Mouse (Mus musculus) urinary bladder, postnatal 10 days (tissue): Measurements from ENCODE around the gene Pgap3.

ENCODE experiments used
- DNase-seq: peaks from one replicate; pipeline ENCODE4 v3.0.0; 2022; ENCODE audit warnings: low spot score

Gene Pgap3

DNA sequence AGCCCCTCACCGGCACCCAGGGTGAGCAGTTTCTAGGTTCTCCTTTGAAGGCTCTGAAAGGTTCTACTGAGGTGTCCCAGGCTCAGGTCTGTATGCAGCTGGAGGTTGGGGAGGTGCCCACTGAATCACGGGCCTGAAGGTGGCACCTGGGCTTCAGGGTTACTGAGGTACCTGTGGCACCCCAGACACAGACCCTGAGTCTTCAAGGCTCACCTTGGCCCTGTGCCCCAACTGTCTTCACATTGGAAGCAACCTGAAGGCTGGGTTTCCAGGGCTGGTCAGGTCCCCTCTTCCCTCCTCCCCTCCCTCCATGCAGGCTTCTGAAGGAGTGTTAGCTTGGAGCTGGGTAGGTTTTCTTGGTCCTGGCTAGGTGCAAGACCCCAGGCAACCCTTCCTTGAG, 18.6 kb downstream of the Pgap3 start:
- no peak for DNase-seq

DNA sequence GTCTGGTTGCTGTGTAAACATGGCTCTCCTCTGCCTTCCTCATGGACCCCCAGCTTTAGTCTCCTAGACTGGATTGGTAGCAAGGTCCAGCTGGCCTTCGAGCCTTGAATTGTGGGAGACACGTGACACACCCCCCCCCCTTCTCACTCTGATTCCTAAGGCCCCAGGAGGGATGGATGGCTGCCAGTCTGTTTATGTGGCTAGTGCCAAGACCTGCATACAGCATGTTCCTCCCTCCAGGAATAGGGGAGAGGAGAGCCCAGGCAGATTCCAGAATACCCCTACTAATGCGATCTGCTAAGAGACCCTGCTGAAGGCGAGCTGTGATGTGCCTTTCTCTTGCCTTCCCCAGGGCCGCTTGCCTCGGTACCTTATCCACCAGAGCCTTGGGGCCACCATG, 20.2 kb downstream of the Pgap3 start:
- no peak for DNase-seq

DNA sequence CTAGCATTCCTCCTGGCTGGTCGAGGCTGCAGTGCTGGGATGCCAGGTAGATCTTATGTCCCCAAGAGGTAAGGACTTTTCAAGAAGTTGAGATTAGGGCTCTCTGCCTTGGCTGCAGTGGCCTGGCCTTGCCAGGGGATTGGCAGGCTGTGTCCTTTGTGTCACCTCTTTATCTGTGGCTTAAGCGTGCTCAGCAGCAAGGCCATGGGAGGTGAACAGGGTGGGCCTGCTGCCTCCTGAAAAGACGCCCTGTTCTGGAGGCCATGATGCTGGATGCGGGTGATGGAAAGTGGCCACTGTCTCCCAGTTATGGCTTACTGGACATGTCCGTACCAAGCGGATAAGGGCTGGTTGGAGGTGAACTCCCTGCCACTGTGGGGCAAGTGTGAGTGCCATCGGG, 20.9 kb downstream of the Pgap3 start:
- DNase-seq, result no peak

DNA sequence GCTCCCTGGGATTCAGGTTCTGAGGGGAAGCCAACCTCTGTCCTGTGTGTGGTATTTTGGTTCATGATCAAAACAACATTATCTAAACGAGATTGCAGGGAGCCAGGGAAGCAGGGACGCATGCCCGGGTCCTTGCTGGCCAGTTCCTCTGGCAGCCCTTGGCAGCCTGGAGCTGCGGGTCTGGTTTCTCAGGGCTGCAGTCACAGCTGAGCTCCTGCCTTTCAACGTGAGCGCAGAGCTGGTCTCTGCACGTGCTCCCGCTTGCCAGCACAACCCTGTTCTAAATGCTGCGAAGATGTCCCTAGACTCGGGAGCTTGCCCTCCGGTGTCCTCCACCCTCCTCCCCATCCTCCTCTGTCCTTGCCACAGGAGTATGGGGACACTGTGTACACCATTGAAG, 22.5 kb downstream of the Pgap3 start:
- no peak for DNase-seq

DNA sequence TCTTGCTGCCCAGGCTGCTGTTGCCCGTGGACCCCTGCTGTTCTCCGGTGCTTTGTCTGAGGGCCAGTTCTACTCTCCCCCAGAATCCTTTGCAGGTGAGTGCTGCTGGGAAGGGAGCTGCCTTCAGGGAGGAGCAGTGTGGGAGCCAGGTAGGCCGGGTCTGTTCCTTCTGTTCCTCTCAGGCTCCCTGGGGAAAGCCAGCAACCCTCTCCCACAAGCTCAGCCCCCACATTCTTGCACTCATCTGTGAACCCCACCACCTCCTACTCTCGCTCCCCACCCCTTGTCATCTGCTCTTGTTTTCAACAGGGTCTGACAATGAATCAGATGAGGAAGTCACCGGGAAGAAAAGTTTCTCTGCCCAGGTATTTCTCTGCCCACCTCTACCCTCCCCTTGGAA, 23.5 kb downstream of the Pgap3 start:
- no peak for DNase-seq

DNA sequence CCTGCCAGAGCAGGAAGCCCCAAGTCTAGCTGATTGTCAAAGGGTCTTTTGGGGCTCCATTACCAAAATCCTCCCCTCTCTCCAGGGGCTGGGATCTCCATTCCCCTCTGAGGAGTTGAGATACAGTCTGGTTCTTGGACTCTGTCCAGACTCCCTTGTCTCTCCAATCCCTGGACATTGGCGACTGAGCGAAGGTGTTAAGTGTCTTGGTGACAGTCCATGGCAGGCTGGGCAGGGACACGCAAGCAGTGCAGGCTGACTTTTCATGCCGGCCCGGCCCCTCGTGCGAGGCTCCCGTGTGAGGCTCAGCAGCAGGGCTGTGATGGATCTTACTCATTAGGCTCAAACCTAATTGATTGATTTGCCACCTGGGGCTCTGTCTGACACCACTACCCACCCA, 26.0 kb downstream of the Pgap3 start:
- no peak for DNase-seq

DNA sequence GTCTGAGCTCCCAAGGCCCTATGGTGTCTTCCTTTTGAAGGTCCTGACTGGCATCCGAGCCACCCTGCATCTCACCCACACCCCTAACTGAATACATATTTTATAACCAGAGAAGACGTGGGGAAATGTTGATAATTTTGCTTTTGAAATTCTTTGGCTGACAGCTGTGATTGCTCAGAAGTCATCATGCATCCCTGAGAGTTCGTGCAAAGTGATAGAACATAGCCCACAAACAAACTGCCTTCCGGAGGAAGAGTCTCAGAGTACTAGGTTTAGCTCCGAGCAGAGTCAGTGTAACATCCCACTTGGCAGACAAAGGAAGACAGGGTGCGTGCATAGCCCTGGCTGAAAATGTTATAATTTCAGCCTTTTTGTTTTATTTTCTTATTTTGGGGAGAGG, 27.0 kb downstream of the Pgap3 start:
- no peak for DNase-seq

DNA sequence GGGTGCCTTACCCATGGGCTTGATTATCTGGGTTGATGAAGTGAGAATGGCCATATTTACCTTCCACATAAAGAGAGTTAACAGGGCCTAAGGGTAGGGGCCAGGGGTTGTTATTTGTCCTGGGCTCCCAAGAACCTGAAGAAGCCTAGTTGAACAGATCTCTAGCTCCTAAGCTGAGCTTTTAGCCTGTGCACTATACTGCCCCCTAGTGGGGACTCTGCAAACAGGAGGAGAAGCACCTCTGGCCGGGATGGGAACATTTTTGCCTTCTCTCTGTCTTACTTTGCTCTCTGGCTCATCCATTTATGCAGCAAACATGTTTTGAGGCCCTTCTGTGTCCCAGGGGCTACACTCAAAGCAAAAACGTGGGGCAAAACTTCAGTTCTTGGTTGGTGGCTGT, 27.9 kb downstream of the Pgap3 start:
- no peak for DNase-seq

DNA sequence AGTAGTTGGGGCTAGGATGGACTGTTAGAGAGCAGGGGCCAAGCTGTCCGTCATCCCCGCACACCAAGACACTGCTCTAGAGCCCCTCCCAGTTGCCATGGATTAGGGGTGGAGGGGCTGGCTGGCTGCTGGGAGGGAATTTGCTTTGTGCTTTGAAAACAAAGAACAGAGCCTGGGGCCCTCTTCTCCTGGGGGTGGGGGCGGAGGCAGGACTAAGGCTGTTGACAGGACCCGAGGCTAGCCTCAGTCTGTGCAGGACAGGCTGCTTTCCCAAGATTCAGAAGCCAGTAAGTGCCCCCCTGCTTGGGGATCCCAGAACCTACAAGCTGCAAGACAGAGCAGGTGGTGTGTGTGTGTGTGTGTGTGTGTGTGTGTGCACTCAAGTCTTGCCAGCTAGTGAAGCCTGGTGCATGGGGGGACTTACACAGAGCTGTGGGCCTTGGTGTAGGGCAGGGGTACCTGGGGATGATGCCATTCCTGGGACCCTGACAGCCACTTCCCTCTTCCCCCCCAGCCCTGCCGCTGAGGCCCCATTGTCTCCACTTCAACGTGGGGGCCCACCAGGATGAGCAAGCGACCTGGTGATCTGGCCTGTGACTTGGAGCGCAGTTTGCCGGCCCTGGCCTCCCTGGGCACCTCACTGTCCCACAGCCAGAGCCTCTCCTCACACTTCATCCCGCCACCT, 28.6 kb downstream of the Pgap3 start:
- DNase-seq, result no peak

DNA sequence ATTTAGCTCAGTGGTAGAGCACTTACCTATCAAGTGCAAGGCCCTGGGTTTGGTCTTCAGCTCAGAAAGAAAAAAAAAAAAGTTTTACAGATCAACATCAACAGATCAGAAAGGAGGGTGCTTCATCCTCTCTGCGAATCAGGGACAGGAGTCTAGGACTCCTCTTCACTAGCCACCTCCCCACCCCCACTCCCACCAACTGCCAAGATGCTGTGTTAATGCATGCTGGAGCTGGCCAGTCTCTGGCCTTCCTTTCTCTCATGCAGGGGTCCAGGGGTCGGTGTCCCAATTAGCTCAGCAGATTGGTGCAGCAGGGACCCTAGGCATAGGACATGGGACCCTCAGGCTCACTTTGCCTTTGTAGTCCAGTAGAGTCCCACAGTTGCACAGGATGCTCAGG, 29.7 kb downstream of the Pgap3 start:
- no peak for DNase-seq

DNA sequence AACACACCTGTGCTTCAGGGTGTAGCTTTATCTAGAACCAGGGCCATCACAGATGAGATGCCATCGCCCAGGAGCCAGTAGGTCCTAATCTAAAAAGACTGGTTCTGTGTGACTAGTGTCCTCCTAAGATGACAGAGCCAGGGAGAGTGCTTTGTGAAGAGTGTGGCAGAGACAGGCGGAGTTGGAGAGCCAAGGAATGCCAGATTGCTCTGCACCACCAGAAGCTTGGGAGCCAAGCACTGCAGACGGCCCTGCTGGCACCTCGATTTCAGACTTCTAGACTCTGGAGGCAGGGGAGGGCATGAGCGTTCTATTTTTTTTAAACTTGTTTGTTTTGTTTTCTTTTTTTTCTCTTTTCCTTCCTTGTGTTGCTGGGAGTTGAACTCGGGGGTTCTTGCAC, 31.0 kb downstream of the Pgap3 start:
- no peak for DNase-seq

DNA sequence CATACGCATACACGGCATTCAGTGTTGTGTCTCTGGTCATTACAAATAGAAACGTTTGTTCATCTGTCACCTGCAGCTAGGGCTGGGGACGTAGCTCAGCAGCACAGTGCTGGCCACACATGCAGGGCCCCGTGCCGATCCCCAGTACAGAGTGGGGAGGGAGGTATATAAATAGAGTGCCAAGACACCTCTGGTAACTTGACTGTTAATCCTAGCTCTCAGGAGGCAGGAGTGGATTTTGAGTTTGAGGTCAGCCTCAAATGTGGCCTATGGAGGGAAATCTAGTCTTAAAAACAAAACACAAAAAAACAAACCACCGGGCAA, 32.5 kb downstream of the Pgap3 start:
- no peak for DNase-seq

DNA sequence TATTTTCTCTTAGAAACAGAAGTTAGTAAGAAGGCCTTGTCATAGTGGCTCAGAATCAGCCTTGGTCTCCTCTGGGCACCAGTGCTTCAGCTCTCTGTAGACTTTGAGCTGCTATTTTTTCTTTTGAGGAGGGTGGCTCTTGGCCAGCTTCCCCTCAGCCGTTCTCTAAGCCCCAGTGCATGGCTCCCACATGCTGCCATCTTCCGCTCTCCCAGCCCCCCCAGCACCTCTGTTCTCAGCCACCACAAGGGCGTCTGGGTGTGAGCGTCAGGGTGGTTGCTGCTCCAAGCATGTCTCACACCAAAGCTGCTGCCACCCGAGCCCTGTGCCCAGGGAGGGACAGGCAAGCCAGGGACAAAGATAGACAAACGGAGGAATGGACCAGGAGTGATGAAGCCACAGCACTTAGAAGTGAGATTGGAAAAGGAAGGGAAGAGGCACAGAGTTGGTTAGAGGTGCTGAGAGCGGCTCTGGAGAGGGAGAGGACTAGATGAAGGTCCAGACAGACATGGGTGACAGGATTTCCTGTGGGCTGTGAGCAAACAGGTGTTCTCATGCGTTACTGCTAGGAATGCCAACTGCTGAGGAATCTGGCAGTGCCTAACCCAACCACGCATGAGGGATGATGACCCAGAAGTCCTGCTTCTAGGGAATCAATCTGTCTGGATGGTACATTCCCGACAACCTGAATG, 33.0 kb downstream of the Pgap3 start:
- DNase-seq, result no peak

DNA sequence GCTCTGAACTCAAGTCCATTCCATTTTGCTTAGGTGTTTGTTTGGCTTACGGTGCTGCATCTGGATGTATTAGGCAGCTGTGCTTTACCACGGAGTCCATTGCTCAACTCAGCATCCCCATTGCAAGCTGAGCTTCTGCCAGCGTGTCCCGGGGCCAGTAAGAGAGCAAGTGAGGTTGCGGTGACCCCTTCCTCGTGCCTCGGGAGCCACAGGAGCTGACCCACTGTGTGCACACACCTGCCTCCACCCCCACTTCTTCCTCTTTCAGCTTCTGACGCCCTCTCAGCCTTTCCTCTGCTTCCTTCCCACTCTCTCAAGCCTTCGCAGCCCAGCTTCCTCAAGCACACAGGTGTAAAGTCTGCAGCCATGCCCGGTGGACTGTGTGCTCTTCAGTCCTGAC, 34.0 kb downstream of the Pgap3 start:
- no peak for DNase-seq

DNA sequence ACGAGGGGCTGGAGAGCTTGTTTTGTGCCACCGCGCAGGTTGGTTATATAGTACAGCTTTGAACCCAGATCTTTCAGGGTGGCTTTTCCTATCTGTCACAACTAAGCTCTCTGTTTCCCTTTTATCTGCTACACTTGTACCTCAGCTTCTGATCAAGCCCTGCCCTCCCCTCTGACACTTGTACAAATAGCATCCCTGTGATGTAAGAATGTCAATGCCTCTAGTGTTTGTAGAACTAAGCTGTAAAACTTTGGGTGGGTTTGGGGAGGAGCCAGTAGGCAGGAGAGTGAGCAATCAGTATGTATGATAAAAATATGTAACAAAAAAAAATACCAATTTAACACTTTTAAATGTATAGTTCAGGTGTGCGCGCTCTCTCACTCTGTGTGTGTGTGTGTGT, 35.9 kb downstream of the Pgap3 start:
- DNase-seq, result no peak

DNA sequence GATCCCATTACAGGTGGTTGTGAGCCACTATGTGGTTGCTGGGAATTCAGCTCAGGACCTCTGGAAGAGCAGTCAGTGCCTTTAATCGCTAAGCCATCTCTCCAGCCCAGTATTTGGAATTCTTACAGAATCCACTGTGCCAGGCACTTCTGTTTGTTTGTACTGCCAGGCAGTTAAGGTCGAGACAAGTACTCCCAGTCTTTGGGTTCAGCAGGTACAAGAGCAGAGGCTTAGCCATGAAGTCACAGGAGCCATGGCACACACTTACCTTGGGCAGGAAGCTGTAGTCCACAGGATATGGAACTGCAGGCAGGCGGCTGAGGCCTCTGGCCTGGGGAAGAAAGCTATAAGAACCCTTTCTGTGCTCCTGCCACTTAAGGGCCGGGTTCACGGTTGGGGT, 36.5 kb downstream of the Pgap3 start:
- DNase-seq, result no peak

DNA sequence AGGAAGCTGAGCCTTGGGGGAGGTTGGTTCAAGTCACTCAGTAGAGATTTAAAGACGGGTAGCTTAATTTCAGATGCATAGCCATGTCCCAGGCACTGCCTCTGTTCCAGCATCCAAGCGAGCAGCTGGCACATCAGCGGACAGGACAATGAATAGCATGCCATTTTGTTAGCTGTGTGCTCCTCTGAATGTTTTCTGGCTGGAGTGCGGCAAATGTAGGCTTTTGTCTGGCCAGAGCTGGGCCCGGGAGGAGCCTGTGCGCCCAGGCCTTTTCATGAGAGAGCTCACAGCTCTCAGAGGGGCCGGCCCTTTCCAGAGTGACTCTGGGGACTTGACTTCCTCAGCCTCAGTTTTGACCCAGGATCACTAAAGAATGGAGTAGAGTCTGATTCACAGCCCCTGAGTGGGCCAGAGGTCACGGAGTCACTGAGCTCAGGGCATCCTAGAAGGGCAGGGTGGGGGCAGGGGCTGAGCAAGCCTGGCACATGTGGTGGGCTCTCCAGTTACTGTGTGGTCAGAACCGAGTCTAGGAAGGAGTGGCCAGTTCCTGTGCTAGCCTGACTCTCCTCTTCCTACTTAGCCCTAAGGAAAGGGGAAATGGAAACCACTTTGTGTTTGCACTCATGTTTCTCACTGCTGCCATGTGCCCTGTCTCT, 39.3 kb downstream of the Pgap3 start:
- DNase-seq, result no peak

DNA sequence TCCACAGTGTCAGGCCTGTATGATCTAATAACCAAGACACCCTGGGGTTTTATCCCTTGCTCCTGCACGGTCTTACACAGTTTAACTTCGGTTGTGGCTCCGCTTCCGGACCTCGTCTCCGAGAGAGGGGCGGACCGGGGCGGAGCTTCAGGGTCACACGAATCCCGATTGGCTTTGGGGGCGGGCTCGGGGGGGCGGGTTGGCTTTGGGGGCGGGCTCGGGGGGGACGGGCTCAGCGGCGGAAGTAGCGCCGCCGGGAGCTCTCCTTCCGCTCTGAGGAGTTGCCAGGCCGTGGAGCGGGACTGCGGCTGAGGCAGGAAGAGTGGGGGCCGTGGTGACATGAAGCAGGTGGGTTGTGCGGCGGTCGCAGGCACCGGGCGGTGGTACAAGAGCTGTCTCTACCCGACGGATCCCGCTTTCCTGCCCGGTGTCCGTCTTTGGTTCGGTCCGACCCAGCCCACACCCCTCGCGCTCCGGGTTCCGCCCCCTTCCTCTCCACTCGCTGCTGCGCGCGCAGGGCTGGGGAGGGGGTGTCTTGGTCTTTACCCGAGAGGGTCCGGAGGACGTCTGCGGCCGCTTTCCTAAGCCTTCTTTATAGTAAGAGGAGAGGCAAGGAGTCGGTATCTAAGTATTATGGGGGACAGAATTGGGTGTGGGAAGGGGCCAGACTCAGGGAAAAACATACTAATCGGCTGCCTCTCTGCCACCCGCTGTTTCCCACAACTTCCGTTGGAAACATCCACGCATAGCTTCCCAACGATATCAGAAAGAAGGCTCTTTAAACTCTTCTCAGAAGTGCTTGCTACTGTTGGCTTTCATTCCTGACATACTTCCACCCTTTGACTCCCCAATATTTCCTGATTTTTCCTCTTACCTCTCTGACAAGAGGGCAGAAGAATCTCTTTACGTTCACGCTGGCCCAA, 41.9 kb downstream of the Pgap3 start, which contains the start of gene Stard3:
TSS of gene Stard3 (plus strand) at position 208 of the 923 bp plus-strand sequence.
- DNase-seq, result peak; percentile 49

DNA sequence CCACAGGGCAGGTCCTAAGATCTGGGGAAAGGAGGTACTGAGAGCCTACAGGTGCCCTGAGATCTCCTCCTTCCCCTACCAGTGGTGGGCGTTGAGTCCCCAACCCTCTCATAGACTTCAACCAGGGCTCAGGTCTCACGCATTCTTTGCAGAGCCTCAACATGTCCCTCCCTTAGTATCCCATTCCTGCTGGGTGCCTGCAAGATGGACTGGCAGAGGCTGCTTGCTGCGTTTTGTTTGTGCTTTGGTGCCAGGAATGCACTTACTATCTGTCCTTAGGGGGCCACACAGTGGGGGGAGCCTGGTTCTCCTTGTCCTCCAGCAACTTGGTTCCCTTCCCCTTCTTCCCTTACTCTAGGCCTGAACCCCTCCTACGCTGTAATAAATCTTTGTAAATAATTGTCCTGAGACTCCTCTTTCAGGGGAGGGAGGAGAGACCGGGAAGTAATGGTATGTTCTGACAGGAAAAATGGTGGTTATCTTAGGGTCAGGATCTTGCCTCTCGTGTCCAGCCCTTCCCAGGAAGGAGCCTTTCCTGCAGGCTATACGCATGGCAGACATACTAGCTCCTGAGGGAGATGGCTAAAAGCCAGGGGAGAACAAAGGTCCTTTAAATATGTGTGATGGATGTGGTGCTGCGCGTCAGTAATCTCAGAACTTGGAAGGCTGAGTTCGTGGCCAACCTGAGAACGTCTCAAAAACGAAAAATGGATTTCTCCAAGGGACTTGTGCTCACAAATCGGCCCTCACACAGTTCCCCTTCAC, 42.7 kb downstream of the Pgap3 start:
- DNase-seq, result no peak

DNA sequence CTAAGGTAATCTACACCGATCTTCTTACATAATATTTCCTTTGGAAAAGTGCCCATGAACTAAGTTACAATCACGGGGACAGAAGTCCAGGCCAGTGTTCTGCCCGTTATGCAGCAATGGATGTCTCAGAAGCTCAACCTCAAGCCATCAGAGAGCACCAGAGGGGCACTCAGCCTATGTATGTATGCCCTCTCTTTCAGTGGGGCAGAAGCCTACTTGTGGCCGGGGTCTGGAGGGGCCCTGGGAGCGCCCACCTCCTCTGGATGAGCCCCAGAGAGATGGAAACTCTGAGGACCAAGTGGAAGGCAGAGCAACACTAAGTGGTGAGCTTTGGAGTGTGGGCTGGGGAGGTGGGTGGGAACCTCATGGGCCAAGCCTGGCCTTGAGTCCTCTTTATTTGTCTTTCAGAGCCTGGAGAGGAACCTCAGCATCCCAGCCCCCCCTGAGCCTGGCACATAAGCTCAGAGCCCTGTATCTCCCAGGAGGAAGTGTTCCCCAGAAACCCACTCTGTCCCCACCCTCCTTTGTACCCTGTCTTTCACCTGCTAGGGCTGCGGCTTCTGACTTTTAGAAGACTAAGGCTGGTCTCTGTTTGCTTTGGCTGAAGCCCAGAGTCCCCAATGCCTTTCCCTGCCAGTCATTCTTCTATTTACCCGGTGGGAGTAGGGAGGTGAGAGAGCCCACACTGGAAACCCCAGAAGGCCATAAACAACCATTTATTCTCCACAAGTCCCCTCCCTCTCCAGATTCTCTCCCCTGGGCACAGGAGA, 43.5 kb downstream of the Pgap3 start:
- DNase-seq, result no peak

DNA sequence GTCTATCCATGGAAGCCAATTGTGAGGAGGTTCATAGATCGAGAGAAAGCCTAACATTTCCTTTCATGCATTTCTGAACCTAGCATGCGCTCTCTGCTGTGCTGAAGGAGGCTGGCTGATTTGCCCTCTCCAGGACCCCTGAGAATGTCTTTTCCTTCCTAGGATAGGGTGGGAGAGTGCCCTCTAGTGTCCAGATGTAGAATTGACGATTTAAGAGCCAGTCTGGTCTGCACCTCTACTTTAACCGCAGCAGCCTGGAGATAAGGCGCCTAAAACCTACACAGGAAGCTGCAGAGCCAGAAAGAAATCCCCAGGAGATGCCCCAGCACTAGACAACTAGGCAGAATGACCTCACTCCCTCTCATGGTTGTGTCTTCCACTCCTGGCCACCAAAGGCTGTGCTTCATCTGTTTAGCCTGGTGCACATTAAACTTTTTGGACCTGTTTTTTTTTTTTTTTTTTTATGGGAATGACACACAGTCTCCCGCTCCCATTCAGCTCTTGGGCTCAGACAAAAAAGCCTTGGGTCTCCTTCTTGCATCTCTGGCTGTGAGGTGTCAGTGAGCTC, 44.5 kb downstream of the Pgap3 start:
- DNase-seq, result no peak
